Mouse (Mus musculus) G1E (cell line): Measurements from ENCODE around the gene Sept4.

Source experiments
- CTCF ChIP-seq: IDR thresholded peaks from 2 replicates; pipeline ENCODE4 v1.5.1; 2012; ENCODE audit warnings: low read depth, low read length, inconsistent platforms, mixed read lengths
- GATA2 ChIP-seq: IDR thresholded peaks from 2 replicates; pipeline ENCODE4 v1.6.1; 2012; ENCODE audit warnings: low read depth, low read length, inconsistent platforms, borderline replicate concordance

DNA sequence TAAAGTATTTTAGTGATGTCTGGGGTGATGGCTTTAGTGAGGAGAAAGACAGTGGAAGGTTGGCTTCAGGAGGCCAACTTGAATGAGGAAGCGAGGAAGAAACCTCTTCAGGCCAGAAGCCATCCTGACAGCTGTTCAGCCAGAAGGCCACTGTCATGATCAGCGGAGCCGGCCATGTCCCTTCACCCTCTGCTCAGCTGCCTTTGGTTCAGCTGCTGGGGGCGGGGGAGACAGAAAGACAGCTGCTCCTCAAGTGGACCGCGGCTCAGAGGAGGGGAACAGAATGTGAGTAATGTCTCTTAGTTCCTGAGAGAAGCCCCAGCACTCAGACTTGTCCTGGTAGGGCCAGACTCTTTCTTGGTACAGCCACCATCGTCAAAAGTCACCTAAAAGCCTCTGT lies 5.0 kb downstream of the Sept4 start:
- TF ChIP-seq GATA2 (no peak), CTCF (no peak)
